Mouse (Mus musculus) lung, embryonic 14.5 days (tissue): Measurements from ENCODE around the gene 2010111I01Rik. TPM values are rescaled to one million over a fixed set of nuclear protein-coding genes. Genes with fewer than 3 reads are reported as not detected.
"Not testable (repeated sequence)": the region's sequence is repeated elsewhere in the genome, so short reads cannot be mapped to it uniquely, and the experiment has no call there.

Experiments
- ATAC-seq: fragments of 200-750 bp; cut with Nextera tagmentation; 2 replicates; pipeline ENCODE4 v1.8.0; 2017; ENCODE audit warnings: mild to moderate bottlenecking, moderate TSS enrichment, moderate library complexity; ENCODE audit not compliant: insufficient read depth
- DNase-seq: peaks from one replicate; pipeline ENCODE4 v3.0.0-alpha.2; 2015
- H3K27ac ChIP-seq: fragments of 300-500 bp; sonication (generic); 2 replicates; pipeline ENCODE4 v1.5.1; 2014; ENCODE audit warnings: low read depth, mild to moderate bottlenecking, moderate library complexity
- H3K27me3 ChIP-seq: fragments of 300-500 bp; sonication (generic); 2 replicates; pipeline ENCODE4 v1.6.1; 2014; ENCODE audit warnings: low read length, control low read depth; ENCODE audit not compliant: insufficient read depth
- H3K36me3 ChIP-seq: fragments of 300-500 bp; sonication (generic); 2 replicates; pipeline ENCODE4 v1.6.1; 2014; ENCODE audit warnings: control low read depth; ENCODE audit not compliant: insufficient read depth
- H3K4me1 ChIP-seq: fragments of 300-500 bp; sonication (generic); 2 replicates; pipeline ENCODE4 v1.6.1; 2014; ENCODE audit warnings: antibody characterized with exemption, control low read depth; ENCODE audit not compliant: insufficient read depth
- H3K4me2 ChIP-seq: fragments of 300-500 bp; sonication (generic); 2 replicates; pipeline ENCODE4 v1.6.1; 2014; ENCODE audit warnings: mild to moderate bottlenecking
- H3K4me3 ChIP-seq: fragments of 300-500 bp; sonication (generic); 2 replicates; pipeline ENCODE4 v1.5.1; 2014; ENCODE audit warnings: low read depth, low read length
- H3K9ac ChIP-seq: fragments of 300-500 bp; sonication (generic); 2 replicates; pipeline ENCODE4 v1.6.1; 2014
- H3K9me3 ChIP-seq: fragments of 300-500 bp; sonication (generic); 2 replicates; pipeline ENCODE4 v1.6.1; 2016; ENCODE audit warnings: low read depth, low read length, control low read depth
- CTCF ChIP-seq: IDR thresholded peaks from 2 replicates; pipeline ENCODE4 v1.5.1; 2016; ENCODE audit warnings: antibody characterized with exemption, low read depth
- WGBS: fragments of 180-500 bp; shearing (Covaris S2); extraction: QIAGEN DNeasy Blood & Tissue Kit; methylation state at CpG from one replicate; pipeline ENCODE4 v1.1.7; 2014; 5-methylcytosine and 5-hydroxymethylcytosine counted together
- polyA plus RNA-seq: library from polyadenylated mRNA; unstranded; fragments of >200 nt; fragmentation: Nextera tagmentation; extraction: Ambion mirVana; gene quantifications from 2 replicates; pipeline ENCODE4 v1.2.1, GENCODE M21; 2014

Gene 2010111I01Rik
- polyA plus RNA-seq, 1 experiment from 2014 or later: 156 TPM

DNA sequence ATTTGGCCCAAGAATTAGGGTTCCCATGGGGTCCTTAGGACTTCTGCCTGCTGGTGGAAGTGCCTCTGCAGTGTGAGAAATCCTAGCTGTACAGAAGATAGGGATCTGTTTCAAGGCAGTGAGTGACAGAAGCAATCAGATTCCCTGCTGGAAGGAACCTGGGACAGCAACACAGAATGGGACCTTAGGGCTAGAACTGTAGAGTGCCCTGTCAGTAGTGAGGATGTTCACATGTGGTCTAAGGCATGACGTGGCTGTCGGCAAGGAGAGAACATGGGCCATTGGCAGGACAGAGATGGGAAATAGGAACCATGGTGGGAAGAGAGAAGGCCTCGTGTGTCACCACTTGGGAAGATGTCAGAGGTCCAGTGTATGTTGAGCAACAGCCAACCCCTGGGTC lies 344.9 kb downstream of the 2010111I01Rik start:
- ATAC-seq (no peak), DNase-seq (no peak)
- TF ChIP-seq CTCF: no peak
- no peaks in the 10 kb centered on the region for H3K9me3 ChIP-seq
- H3K4me2 ChIP-seq: no peak overlapping the region
- 70% methylated on average over 3 of the region's 3 CpGs for WGBS
- H3K9ac ChIP-seq: no peak overlapping the region
- H3K4me1 ChIP-seq: no peaks in the 10 kb centered on the region
- no peak overlapping the region for H3K27ac ChIP-seq
- no peaks in the 10 kb centered on the region for H3K27me3 ChIP-seq
- H3K4me3 ChIP-seq: no peak overlapping the region
- peaks cover 18% of the 10 kb centered on the region; the same call in 1 of the 2 replicates for H3K36me3 ChIP-seq

DNA sequence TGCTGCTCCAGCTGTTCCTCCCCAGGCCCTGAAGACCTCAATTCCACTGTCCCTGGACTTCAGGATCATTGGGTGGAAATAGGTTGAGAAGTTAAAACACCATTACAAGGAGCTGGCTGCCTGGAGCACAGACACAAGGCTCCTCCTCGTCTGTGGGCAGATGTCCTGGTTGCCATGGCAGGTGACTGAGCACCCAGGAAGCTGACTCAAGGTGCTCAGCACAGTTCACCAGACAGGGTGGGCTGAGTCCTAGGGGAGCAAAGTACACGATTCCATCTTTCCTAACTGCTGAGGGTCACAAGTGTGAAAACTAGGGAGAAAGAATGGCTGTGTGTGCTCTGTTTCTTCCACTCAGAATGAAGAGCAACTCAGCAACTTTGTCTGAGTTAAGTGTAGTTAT lies 346.5 kb downstream of the 2010111I01Rik start:
- no peak for TF ChIP-seq CTCF
- Histone ChIP-seq H3K27me3 (no peaks in the 10 kb centered on the region), H3K4me3 (no peak overlapping the region), H3K36me3 (peaks cover 20% of the 10 kb centered on the region; the same call in 1 of the 2 replicates), H3K9ac (no peak overlapping the region), H3K27ac (no peak overlapping the region), H3K4me2 (no peak overlapping the region), H3K9me3 (no peaks in the 10 kb centered on the region), H3K4me1 (no peaks in the 10 kb centered on the region)
- WGBS: 56% methylated on average over 2 of the region's 2 CpGs
- DNase-seq (no peak), ATAC-seq (no peak)

- 90% methylated on average over 1 of the region's 1 CpGs for WGBS
- H3K27ac ChIP-seq: no peak overlapping the region
Measured at GRCm38 (mm10) chr13:63313247-63313646, 348.6 kb downstream of the 2010111I01Rik start.

GRCm38 (mm10) chr13:63313748-63314607 lies 349.3 kb downstream of the 2010111I01Rik start:
- no peak for TF ChIP-seq CTCF
- H3K4me2 ChIP-seq: no peak overlapping the region
- H3K27ac ChIP-seq: peak overlapping the region; percentile 12; the same call in 1 of the 2 replicates
- no peak overlapping the region for H3K4me3 ChIP-seq
- ATAC-seq (no peak), DNase-seq (no peak)
- no peak overlapping the region for H3K9ac ChIP-seq
- H3K27me3 ChIP-seq: no peaks in the 10 kb centered on the region
- no peaks in the 10 kb centered on the region for H3K4me1 ChIP-seq
- peaks cover 24% of the 10 kb centered on the region; the same call in 1 of the 2 replicates for H3K36me3 ChIP-seq
- WGBS: 75% methylated on average over 12 of the region's 12 CpGs
- H3K9me3 ChIP-seq: no peaks in the 10 kb centered on the region

More at GRCm38 (mm10) chr13:63313247-63313646, 348.6 kb downstream of the 2010111I01Rik start:
- Histone ChIP-seq H3K4me3 (no peak overlapping the region), H3K27me3 (no peaks in the 10 kb centered on the region), H3K4me2 (no peak overlapping the region), H3K36me3 (peaks cover 26% of the 10 kb centered on the region; the same call in 1 of the 2 replicates), H3K9me3 (no peaks in the 10 kb centered on the region), H3K9ac (no peak overlapping the region), H3K4me1 (no peaks in the 10 kb centered on the region)
- DNase-seq: no peak
- TF ChIP-seq CTCF: no peak
- no peak for ATAC-seq

- no peak for TF ChIP-seq CTCF
- no peak overlapping the region for H3K27ac ChIP-seq
- ATAC-seq: no peak
- no peak for DNase-seq
- no peak overlapping the region for H3K9ac ChIP-seq
- peaks cover 24% of the 10 kb centered on the region; the same call in 1 of the 2 replicates for H3K36me3 ChIP-seq
- WGBS: 64% methylated on average over 4 of the region's 4 CpGs
- H3K4me2 ChIP-seq: no peak overlapping the region
- no peak overlapping the region for H3K4me3 ChIP-seq
- H3K4me1 ChIP-seq: no peaks in the 10 kb centered on the region
- no peaks in the 10 kb centered on the region for H3K9me3 ChIP-seq
- no peaks in the 10 kb centered on the region for H3K27me3 ChIP-seq
Measured at GRCm38 (mm10) chr13:63314608-63314920, 349.9 kb downstream of the 2010111I01Rik start.

DNA sequence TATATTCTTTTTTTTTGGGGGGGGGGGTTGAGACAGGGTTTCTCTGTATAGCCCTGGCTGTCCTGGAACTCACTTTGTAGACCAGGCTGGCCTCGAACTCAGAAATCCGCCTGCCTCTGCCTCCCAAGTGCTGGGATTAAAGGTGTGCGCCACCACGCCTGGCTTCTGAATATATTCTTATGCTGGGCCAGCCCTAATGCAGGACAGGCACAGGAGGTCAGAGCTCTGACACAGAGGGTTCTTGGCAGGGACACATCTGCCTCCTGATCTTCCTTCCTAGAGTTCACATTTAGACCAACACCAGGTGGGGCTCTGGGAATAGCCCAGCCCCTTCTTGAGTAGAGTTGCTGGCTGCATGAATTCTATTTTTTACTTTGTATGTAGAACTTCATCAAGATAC lies 350.4 kb downstream of the 2010111I01Rik start:
- H3K4me1 ChIP-seq, ATAC-seq, H3K4me2 ChIP-seq, H3K27ac ChIP-seq, DNase-seq, H3K27me3 ChIP-seq, H3K4me3 ChIP-seq, H3K9me3 ChIP-seq, H3K9ac ChIP-seq: not testable (repeated sequence)
- H3K36me3 ChIP-seq: peaks cover 24% of the 10 kb centered on the region; the same call in 1 of the 2 replicates
- WGBS: 86% methylated on average over 2 of the region's 4 CpGs

DNA sequence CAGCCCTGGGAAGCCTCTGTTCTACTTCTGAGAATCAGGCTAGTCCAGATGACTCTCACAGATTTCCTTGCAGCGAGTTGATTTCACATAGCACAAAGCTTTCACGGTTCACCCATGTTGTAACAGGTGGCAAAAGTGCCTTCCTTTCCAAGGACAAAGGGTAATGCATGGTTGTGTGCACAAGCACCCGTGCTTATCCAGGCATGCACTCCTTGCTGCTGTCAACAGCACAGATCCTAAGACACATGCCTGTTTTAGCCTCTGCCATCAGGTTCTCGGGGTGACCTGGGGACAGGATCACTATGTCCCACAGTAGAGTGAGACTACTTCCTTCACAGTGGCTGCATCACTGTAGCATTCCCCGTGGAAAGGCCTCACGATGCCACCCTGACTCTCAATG lies 351.1 kb downstream of the 2010111I01Rik start:
- Histone ChIP-seq H3K36me3 (peaks cover 24% of the 10 kb centered on the region; the same call in 1 of the 2 replicates), H3K4me2 (no peak overlapping the region), H3K4me3 (no peak overlapping the region), H3K9ac (no peak overlapping the region), H3K27ac (no peak overlapping the region), H3K27me3 (no peaks in the 10 kb centered on the region), H3K4me1 (no peaks in the 10 kb centered on the region), H3K9me3 (no peaks in the 10 kb centered on the region)
- TF ChIP-seq CTCF: no peak
- 90% methylated on average over 6 of the region's 6 CpGs for WGBS
- no peak for DNase-seq
- ATAC-seq: no peak
